Mouse (Mus musculus) right cerebral cortex, postnatal 10 days (tissue): Measurements from ENCODE around the gene 1700013G24Rik.

Experiments
- DNase-seq, 2 experiments: peaks; one replicate each; pipeline ENCODE4 v3.0.0; 2021; ENCODE audit warnings: low spot score in 2 of 2

The 1700013G24Rik gene

DNA sequence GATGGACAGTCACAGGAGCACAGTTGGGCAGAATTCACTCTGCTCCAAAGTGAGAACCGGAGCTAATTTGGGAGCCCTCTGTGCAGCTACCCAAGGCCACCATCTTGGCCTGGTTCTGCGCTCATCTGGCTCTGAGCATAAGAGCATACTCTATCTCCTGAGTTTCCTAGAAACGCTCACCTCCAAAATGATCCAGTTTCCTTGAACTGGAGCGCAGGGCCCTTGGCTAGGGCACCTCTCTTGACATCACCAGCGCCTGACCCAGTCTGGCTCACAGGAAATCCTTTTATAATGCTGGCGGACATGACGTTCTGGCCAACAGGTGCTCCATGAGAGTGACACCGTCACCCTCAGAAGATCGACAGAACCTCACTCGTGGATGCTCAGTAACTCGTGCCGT, 3.5 kb downstream of the 1700013G24Rik start:
- DNase-seq, result no peak

GRCm38 (mm10) chr4:137457292-137457691, 4.2 kb downstream of the 1700013G24Rik start:
- no peak for DNase-seq

- no peak for DNase-seq
Observed at GRCm38 (mm10) chr4:137458310-137458709, 5.2 kb downstream of the 1700013G24Rik start.

- no peak for DNase-seq
Observed at GRCm38 (mm10) chr4:137458861-137459260, 5.8 kb downstream of the 1700013G24Rik start.

DNA sequence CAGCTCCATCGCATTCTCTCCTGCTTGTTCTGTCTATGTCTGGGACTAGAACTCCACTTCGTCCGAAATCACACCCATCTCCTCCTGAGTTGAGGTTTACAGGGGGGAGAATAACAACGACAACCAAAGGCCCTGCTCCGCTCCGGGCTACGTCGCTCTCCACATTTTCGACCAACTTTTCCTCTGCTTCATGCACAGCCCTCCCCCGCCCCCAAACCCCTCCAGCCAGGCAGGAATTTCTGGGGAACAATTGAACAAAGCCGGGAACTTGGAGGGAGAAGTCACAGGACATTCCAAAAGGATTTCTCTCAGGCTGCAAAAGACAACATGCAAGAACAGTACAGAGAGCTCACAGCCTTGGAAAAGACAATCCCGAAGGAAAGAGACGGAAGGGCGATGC, 7.6 kb downstream of the 1700013G24Rik start:
- DNase-seq, result no peak

GRCm38 (mm10) chr4:137461217-137461616, 8.1 kb downstream of the 1700013G24Rik start:
- DNase-seq, result no peak

DNA sequence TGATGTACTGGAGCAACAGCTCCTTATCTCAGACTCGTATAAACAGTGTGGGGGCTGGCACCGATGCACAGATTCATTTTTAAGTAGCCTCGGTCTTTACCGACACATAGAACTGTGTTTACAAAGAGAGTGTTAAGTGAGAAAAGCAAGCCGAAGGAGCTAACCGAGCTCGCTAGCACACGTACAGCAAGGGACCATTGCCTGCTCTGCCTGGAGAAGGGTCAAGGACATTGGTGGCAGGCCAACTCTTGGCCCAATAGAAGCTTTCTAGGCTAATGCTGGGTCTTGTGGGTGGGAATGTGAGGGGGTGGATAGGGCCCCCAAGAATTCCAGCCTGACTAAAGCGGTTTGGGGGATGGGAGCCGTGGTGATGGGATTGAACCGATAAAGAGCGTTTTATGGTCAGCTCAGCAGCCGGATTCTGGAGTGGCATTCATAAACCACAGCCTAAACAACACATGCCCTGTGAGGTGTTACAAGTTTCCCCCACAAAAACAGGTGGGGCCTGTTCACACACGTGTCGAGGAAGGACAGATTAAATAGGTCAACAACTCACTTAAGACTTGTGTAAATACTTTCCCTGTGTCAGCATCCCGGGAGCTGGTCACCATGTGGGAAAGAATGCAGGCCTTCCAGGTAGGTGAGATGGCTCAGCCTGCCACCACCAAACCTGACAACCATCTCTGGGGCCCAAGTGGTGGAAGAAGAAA, 9.1 kb downstream of the 1700013G24Rik start:
- DNase-seq, result no peak

DNA sequence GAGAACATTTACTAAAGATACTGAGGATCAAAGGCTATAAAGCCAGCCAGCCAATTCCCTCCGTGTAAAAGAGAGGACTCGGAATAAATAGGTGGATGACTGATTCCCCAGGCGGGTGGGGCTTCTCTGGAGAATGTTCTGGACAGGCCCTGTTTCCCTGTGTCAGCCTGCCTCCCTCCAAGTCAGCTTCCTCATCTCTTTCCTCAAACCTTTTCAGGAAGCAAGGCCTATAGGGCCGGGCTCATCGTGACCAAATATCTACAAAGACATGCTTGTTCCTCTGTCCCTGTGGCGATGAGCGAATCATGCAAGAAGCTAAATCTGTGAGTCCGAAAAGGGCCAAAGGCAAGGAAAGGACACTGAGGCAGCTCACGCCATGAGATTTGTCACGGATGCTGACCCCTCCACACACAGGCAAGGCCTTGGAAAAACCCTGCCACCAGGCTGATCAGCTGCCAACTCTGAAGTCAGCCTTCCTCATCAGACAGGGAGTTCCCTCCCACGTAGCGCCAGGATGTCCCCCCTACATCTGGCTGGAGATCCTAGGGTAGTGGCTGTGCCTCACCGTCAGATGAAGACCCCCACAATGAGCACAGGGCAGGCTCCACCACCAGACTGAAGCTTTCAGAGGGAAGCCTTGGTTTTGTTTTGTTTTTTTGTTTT, 12.2 kb downstream of the 1700013G24Rik start:
- no peak for DNase-seq

DNA sequence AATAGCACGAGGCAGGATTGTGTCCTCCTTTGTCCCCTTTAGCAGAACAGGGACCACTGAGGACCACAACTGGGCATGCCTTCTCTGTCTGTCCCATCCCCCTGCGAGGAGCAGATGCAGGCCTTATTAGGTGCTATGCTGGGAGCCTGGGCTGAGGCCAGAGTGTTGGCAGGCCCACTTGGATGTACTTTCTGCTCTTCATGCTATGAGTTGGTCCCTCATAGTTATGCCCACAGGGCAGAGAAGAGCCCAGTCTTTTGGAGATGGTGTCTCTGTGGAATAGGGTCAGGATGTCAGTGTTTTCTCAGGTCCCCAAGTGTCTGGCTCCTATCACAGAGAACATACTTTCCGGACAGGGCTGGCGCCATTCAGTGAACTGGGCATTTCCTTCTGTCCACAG, 13.9 kb downstream of the 1700013G24Rik start:
- DNase-seq, result no peak

GRCm38 (mm10) chr4:137467525-137467924, 14.4 kb downstream of the 1700013G24Rik start:
- DNase-seq, result no peak

DNA sequence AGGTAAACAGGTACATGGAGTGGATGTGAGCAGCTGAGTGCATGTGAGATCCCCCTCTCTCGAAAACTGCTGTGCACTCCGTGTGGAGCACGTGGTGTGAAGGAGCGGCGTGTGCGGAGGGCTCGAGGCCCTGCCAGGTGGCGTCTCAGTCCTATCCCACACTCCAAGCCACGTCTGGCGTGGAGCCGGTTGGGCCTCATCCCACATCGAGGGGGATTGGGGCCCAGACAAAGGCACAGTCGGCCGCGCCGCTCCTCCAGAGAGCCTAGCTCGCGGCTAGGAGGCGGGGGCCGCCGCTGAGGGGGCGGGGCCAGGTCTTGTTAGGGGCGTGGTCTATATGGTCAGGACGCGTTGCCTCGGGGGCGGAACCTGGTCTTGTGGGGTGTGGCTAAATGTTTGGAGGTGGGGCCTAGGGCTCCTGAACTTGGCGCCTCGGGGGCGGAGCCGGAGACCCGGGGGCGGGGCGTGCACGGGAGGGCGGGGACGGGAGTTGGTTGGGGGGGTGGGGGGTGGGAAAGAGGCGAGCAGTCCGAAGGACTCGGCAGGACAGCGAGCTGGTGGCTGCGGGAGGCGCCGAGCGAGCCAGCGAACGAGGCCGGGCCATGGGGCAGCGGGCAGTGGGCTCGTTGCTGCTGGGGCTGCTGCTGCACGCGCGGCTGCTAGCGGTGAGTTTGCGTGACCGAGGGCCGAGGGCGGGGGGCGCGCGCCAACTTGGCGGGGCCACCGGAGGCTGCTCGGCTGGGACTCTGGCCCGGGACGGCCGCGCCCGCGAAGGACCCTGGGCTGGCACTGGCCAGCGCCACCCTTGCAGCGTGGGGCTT, 15.4 kb downstream of the 1700013G24Rik start, which contains the start of gene Hspg2:
TSS of gene Hspg2 (plus strand) at position 510 of the 821 bp plus-strand sequence.
- DNase-seq, result peak; percentile 90 to 91

- DNase-seq, result no peak
Observed at GRCm38 (mm10) chr4:137469081-137469844, 16.2 kb downstream of the 1700013G24Rik start.

GRCm38 (mm10) chr4:137469845-137470692, 17.0 kb downstream of the 1700013G24Rik start:
- no peak for DNase-seq

DNA sequence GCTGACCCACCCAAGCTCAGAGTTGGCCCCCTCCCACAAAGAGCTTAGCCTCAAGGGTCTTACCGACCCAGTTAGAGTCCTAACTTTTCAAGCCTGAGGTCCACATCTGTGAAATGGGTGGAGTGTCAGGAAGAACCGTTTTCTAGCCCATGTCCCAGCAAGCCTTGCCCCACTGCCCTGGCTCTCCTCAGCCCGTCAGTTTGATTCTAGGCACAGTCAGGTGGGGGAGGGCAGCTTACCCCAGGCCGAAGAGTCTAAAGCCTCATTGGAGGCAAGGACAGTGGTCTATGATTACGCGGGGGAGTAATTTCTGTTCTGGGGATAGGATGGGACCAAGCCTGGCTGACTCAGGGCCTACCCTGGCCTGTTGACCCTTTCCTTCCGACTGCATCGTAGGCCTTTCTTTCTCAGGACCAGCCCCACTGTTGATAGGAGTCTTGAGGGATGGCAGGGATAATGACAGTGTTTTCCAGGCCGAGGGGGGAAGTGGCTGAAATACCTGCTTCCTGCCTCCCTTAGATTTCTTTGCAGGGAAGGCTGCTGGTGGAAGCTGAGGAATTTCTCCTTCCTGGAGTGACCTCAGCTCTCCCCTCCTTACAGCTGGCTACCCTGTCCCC, 17.7 kb downstream of the 1700013G24Rik start:
- no peak for DNase-seq

GRCm38 (mm10) chr4:137471326-137471725, 18.2 kb downstream of the 1700013G24Rik start:
- DNase-seq, result no peak

- no peak for DNase-seq
Observed at GRCm38 (mm10) chr4:137473240-137473639, 20.2 kb downstream of the 1700013G24Rik start.

- no peak for DNase-seq
Observed at GRCm38 (mm10) chr4:137473701-137474388, 20.8 kb downstream of the 1700013G24Rik start.

DNA sequence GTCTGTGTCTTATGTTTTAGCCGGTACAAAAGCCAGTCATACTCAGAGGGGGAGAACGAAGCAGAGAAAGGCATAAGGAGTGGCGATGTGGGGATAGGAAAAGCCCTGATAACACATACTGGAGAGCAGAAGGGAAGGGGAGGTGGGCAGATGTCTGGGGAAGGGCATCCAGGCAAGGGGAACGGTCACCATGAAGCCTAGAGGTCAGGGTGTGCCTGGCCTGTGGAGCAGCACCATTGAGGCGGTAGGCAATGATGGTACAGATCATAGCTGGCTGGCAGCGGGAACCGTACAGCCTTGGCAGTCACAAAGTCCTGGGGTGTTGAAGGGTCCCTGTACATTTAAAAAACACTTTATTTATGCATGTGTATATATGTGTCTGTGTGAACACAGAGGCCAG, 21.6 kb downstream of the 1700013G24Rik start:
- no peak for DNase-seq

- DNase-seq, result no peak
Observed at GRCm38 (mm10) chr4:137475271-137476050, 22.4 kb downstream of the 1700013G24Rik start.
